Mouse (Mus musculus) thymus, adult 2 months (tissue): Measurements from ENCODE around the gene Ccdc34. TPM values are rescaled to one million over a fixed set of nuclear protein-coding genes. Genes with fewer than 3 reads are reported as not detected.

Experiments used
- DNase-seq: peaks from one replicate; pipeline ENCODE4 v3.0.0; 2021
- H3K27ac ChIP-seq: fragments of 200-500 bp; 2 replicates; pipeline ENCODE4 v1.5.1; 2012; ENCODE audit warnings: low read length, control low read depth; ENCODE audit not compliant: control insufficient read depth, insufficient read depth
- H3K27me3 ChIP-seq: fragments of 200-500 bp; 2 replicates; pipeline ENCODE4 v1.6.1; 2012; ENCODE audit warnings: mild to moderate bottlenecking, low read length, moderate library complexity, mixed read lengths; ENCODE audit not compliant: control insufficient read depth, insufficient read depth
- H3K36me3 ChIP-seq: fragments of 200-500 bp; 2 replicates; pipeline ENCODE4 v1.6.1; 2012; ENCODE audit warnings: mild to moderate bottlenecking, low read length, moderate library complexity; ENCODE audit not compliant: control insufficient read depth, insufficient read depth
- H3K4me1 ChIP-seq: fragments of 200-500 bp; replicated peaks from 2 replicates; pipeline ENCODE4 v1.6.1; 2012; ENCODE audit warnings: low read length; ENCODE audit not compliant: control insufficient read depth, insufficient read depth
- H3K4me3 ChIP-seq: fragments of 200-500 bp; 2 replicates; pipeline ENCODE4 v1.5.1; 2012; ENCODE audit warnings: mild to moderate bottlenecking, low read length, control low read depth, moderate library complexity; ENCODE audit not compliant: control insufficient read depth, insufficient read depth
- CTCF ChIP-seq: fragments of 200-500 bp; IDR thresholded peaks from 2 replicates; pipeline ENCODE4 v1.5.1; 2012; ENCODE audit warnings: mild to moderate bottlenecking, control low read depth, low read length, moderate library complexity, borderline replicate concordance; ENCODE audit not compliant: control insufficient read depth, poor library complexity, insufficient read depth; ENCODE audit errors: extremely low read depth
- POLR2A ChIP-seq: fragments of 200-500 bp; IDR thresholded peaks from 2 replicates; pipeline ENCODE4 v1.6.1; 2012; ENCODE audit warnings: mild to moderate bottlenecking, low read length, control low read depth, moderate library complexity; ENCODE audit not compliant: control insufficient read depth, poor library complexity, insufficient read depth; ENCODE audit errors: extremely low read depth
- WGBS: fragments of 180-500 bp; shearing (Covaris S2); methylation state at CpG from one replicate; pipeline ENCODE4 v1.1.7; 2018; 5-methylcytosine and 5-hydroxymethylcytosine counted together
- polyA plus RNA-seq: library from polyadenylated mRNA; depleted of rRNA; stranded (reverse); fragments of >200 nt; gene quantifications from 2 replicates; pipeline ENCODE4 v1.2.3, GENCODE M21; 2012

The Ccdc34 gene
- polyA plus RNA-seq, 1 experiment: 17.8 TPM

DNA sequence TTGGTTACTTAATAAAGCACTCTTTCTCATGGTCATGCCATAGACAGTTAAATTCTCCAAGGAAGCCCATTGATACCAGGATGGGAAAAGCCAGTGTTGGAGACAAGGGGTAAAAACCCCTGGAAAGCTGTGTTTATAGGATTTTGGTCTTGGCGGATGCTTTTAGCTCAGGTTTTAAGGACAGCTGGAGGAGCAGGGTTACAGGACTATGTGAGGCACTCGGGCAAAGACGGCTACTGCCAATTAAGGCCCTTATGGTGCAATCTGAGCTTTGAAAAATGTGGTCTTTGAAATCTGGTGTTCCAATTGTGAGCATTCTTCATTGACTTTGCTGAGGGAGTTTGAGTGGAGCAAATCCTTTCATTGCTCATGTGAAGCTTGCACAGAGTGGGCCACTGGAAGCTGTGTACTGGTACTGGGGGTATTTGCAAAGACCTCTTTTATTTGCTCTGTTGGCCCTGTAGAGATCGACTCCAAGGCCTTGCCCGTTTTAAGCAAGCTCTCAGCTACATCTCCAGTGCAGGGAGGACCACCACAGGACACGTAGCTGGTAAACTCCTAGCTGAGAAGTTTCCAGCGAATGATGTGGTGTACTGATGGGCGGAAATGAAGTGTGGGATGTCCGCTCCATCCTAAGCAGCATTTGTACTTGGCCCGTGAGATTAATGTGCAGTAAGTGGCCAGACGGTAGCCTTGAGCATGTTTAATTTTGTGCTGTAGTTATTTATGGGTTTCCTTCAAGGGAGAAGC, 31.4 kb upstream of the Ccdc34 start:
- TF ChIP-seq CTCF (no peak), POLR2A (no peak)
- Histone ChIP-seq H3K4me3 (no peak overlapping the region), H3K27me3 (no peaks in the 10 kb centered on the region), H3K4me1 (no peaks in the 10 kb centered on the region), H3K36me3 (no peaks in the 10 kb centered on the region), H3K27ac (no peak overlapping the region)
- DNase-seq: no peak
- WGBS: 92% methylated on average over 11 of the region's 11 CpGs

DNA sequence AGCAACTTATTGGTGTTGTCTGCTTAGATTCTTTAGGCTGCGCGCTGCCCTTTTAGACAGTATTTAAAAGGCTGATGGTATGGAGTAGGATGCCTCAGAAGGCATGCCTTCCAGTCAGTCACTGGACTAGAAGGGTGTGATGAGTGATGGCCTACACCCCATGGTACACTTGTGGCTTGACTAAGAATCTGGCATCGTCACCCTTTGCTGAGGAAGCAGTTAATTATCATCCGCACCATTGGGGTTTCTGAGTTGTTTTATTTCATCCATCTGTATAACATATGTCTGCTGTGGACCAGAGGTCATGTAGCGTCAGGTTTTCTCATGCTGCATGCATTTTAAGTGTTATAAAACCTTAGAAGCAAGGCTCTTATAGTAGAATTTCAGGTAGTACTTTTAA, 29.7 kb upstream of the Ccdc34 start:
- H3K4me3 ChIP-seq: no peak overlapping the region
- DNase-seq: no peak
- no peaks in the 10 kb centered on the region for H3K4me1 ChIP-seq
- TF ChIP-seq POLR2A (no peak), CTCF (no peak)
- H3K27me3 ChIP-seq: no peaks in the 10 kb centered on the region
- no peak overlapping the region for H3K27ac ChIP-seq
- no peaks in the 10 kb centered on the region for H3K36me3 ChIP-seq
- 96% methylated on average over 5 of the region's 5 CpGs for WGBS

DNA sequence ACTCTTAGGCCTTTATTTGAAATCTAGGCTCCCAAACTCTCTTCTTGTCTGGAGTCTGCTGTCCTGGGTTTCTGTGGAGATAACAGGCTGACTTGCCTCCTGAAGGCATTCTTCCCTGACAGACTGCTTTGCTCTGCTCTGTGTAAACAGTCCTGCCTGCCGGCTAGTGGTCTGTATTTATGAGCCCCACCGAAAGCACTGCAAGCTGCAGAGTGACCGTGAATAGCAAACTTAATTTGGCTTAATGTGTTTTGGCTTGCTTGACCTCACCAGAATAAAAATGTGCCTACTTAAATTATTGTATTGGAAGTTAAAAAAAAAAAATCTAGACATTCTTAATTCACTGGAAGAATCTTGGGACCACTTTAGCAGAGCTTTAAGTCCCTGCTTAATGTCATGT, 28.4 kb upstream of the Ccdc34 start:
- Histone ChIP-seq H3K4me3 (no peak overlapping the region), H3K4me1 (no peaks in the 10 kb centered on the region), H3K27me3 (no peaks in the 10 kb centered on the region), H3K36me3 (no peaks in the 10 kb centered on the region), H3K27ac (no peak overlapping the region)
- no peak for DNase-seq
- TF ChIP-seq POLR2A (no peak), CTCF (no peak)
- 92% methylated on average over 3 of the region's 3 CpGs for WGBS

DNA sequence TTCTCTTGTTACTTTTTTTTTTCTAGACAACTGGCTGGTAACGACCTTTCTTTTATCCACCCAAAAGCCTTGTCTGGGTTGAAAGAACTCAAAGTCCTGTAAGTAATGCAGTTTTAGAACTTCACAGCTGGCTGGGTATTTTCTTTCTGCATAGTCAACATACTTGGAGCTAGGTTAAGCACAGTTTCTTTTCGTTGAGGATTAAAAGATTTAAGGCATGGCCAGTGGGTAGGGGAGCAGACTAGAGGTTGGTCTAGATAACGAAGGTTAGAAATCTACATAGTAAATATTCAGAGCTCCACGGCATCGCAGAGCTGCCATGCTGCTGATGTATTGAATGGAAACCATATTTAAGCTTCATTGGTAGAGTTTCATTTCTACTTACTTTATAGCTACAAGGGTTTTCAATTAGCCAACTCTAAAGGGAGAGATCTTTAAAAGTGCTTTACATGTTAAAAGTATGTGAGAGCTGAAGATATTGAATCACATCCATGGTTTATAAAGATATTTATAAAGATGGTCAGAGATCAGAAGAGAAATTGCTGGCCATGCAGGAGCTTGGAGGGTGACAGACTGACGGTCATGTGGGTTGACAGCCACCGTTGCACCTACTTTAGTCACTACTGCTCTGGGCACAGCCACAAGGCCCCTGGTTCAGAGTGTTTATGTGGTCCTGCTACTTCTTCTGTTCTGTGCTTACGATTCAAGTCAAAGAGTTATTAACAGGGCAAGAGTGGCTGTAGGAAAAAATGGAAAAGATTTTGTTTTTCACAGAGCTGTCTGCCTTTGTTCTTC, 27.7 kb upstream of the Ccdc34 start:
- no peak overlapping the region for H3K4me3 ChIP-seq
- no peak for DNase-seq
- no peaks in the 10 kb centered on the region for H3K27me3 ChIP-seq
- H3K4me1 ChIP-seq: no peaks in the 10 kb centered on the region
- no peak overlapping the region for H3K27ac ChIP-seq
- TF ChIP-seq POLR2A (no peak), CTCF (no peak)
- 91% methylated on average over 8 of the region's 8 CpGs for WGBS
- no peaks in the 10 kb centered on the region for H3K36me3 ChIP-seq

DNA sequence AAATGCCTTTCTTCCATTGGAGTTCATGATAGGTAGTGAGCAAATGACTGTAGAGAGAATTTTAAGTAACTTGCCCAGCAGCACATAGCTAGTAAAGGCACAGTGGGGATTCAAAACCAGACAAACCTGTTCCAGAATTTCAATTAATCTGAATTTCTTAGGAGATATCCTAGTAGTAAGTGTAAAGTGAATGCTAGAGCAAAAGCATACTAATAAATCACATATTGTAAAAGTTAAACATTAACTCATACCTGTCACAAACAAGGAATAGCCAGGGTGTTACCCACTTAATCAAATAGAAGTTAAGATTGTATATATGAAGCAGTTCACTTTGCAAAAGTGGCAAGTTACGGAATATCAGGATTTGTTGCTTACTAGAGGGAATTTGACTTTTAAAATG, 25.9 kb upstream of the Ccdc34 start:
- no peak for TF ChIP-seq CTCF
- no peak for TF ChIP-seq POLR2A
- H3K36me3 ChIP-seq: no peaks in the 10 kb centered on the region
- no peak overlapping the region for H3K4me3 ChIP-seq
- 98% methylated on average over 1 of the region's 1 CpGs for WGBS
- no peak for DNase-seq
- no peaks in the 10 kb centered on the region for H3K27me3 ChIP-seq
- no peak overlapping the region for H3K27ac ChIP-seq
- no peaks in the 10 kb centered on the region for H3K4me1 ChIP-seq

DNA sequence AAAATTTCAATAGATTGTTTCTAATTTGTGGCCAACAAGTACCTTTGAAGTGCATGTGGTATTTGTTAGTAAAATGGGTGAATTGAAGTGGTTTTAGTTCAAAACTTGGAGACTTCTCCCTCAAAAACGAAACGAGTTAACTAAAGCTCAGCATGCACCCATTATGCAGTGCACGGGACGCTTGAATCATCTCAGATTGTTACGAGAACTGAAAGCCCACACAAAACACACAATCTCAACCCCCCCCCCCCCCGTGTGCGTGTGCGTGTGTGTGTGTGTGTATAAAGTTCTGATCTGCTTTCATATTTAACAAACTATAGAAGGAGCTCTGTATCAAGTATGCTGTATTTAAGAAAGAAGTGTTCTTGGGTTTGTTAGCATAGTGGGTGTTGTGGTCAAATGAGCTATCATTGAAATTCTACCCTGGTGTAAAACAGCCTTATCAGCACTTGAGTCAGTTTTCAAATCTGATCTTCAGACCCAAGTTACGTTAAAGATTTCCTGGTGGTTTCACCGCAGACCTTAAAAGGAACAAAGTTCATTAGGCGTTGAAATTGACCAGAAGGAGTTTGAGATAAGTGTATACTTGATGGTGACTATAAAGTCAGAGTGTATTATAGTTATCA, 25.1 kb upstream of the Ccdc34 start:
- Histone ChIP-seq H3K27ac (no peak overlapping the region), H3K4me1 (no peaks in the 10 kb centered on the region), H3K4me3 (no peak overlapping the region), H3K36me3 (no peaks in the 10 kb centered on the region), H3K27me3 (no peaks in the 10 kb centered on the region)
- no peak for DNase-seq
- TF ChIP-seq POLR2A: no peak
- no peak for TF ChIP-seq CTCF
- 53% methylated on average over 11 of the region's 11 CpGs for WGBS
